Mouse (Mus musculus) cerebellum, adult 2 months (tissue): ENCODE data around the gene Hist1h4h.

ENCODE experiments used
- CTCF ChIP-seq: fragments of 200-500 bp; IDR thresholded peaks from 2 replicates; pipeline ENCODE4 v1.5.1; 2011; ENCODE audit warnings: low read depth, mild to moderate bottlenecking, control low read depth, low read length, moderate library complexity, borderline replicate concordance; ENCODE audit not compliant: insufficient read depth
- POLR2A ChIP-seq: fragments of 200-500 bp; IDR thresholded peaks from 2 replicates; pipeline ENCODE4 v1.6.1; 2011; ENCODE audit warnings: low read length, control low read depth, borderline replicate concordance; ENCODE audit not compliant: insufficient read depth

- TF ChIP-seq POLR2A (no peak), CTCF (no peak)
These were observed 40.0 kb upstream of the Hist1h4h start for GRCm38 (mm10) chr13:23490863-23491262.
